22 mouse cellular contexts compared by ENCODE assay signal in genomic region chr12:16698691-16699090, GRCm38 (mm10). TPM values are rescaled to one million over a fixed set of nuclear protein-coding genes. Genes with fewer than 3 reads are reported as not detected.
"Had no signal": no experiment of that assay in that cellular context is flagged by ENCODE, and none has a peak within 500 bp of the region (broad histone marks: within the 10 kb centered on the region; RNA-seq: fewer than 3 reads in every experiment).

No protein-coding gene starts in this region.

- H3K27me3 ChIP-seq: limb, embryonic 13.5 days; liver, embryonic 12.5 days; liver, embryonic 15.5 days; lung, embryonic 15.5 days had no signal

- H3K36me3 ChIP-seq: liver, embryonic 12.5 days; lung, embryonic 15.5 days had no signal

- H3K4me3 ChIP-seq: layer of hippocampus, adult 2 months; limb, embryonic 10.5 days; limb, embryonic 13.5 days; liver, embryonic 12.5 days; liver, embryonic 15.5 days; lung, embryonic 15.5 days had no signal

- H3K4me1 ChIP-seq: limb, embryonic 10.5 days; limb, embryonic 13.5 days; liver, embryonic 12.5 days; liver, embryonic 15.5 days; lung, embryonic 15.5 days had no signal

- H3K27ac ChIP-seq: layer of hippocampus, adult 2 months; limb, embryonic 10.5 days; limb, embryonic 13.5 days; liver, embryonic 12.5 days; liver, embryonic 15.5 days; lung, embryonic 15.5 days; stomach, postnatal 0 days had no signal

- DNase-seq: kidney, adult 9 months; kidney, postnatal 14 days; kidney, postnatal 4 days; layer of hippocampus, adult 9-11 months; liver; lung, adult 18-20 months; lung, postnatal 10 days; lung, postnatal 36 days; midbrain, embryonic 14.5 days; thymus, postnatal 25 days had no signal

- H3K9me3 ChIP-seq: limb, embryonic 10.5 days; limb, embryonic 13.5 days; liver, embryonic 12.5 days; liver, embryonic 15.5 days; lung, embryonic 15.5 days had no signal

RNA-seq across cellular contexts. Expression of gene Ntsr2, which starts 45.5 kb away (rescaled TPM):
- total RNA-seq: megakaryocyte-erythroid progenitor cell, adult 5-6 weeks had no signal
- polyA plus RNA-seq: limb, embryonic 10.5 days; limb, embryonic 13.5 days; liver, embryonic 12.5 days; liver, embryonic 15.5 days; lung, embryonic 15.5 days; midbrain, embryonic 11.5 days; neural tube, embryonic 11.5 days; stomach, embryonic 14.5 days; stomach, postnatal 0 days; thymus, postnatal 0 days had no signal
